Mouse (Mus musculus) liver, postnatal 0 days (tissue): ENCODE results near the gene Syt13. TPM values are rescaled to one million over a fixed set of nuclear protein-coding genes. Genes with fewer than 3 reads are reported as not detected.

ENCODE experiments used
- ATAC-seq: fragments of 200-750 bp; cut with Nextera tagmentation; 2 replicates; pipeline ENCODE4 v1.8.0; 2017; ENCODE audit warnings: mild to moderate bottlenecking, moderate library complexity
- DNase-seq: peaks from one replicate; pipeline ENCODE4 v3.0.0-alpha.2; 2016
- H3K27ac ChIP-seq: fragments of 300-500 bp; sonication (generic); 2 replicates; pipeline ENCODE4 v1.5.1; 2014; ENCODE audit warnings: antibody characterized with exemption, moderate library complexity, mild to moderate bottlenecking, low read depth
- H3K27me3 ChIP-seq: fragments of 300-500 bp; sonication (generic); 2 replicates; pipeline ENCODE4 v1.6.1; 2014; ENCODE audit warnings: low read length, control low read depth, mixed read lengths; ENCODE audit not compliant: insufficient read depth
- H3K36me3 ChIP-seq: fragments of 300-500 bp; sonication (generic); replicated peaks from 2 replicates; pipeline ENCODE4 v1.6.1; 2014; ENCODE audit warnings: mild to moderate bottlenecking, control low read depth, low read length, moderate library complexity, mixed read lengths; ENCODE audit not compliant: insufficient read depth
- H3K4me1 ChIP-seq: fragments of 300-500 bp; sonication (generic); 2 replicates; pipeline ENCODE4 v1.6.1; 2014; ENCODE audit warnings: antibody characterized with exemption, mild to moderate bottlenecking, control low read depth; ENCODE audit not compliant: insufficient read depth
- H3K4me2 ChIP-seq: fragments of 300-500 bp; sonication (generic); 2 replicates; pipeline ENCODE4 v1.6.1; 2014; ENCODE audit warnings: low read depth, mild to moderate bottlenecking, low read length, moderate library complexity, mixed read lengths
- H3K4me3 ChIP-seq: fragments of 300-500 bp; sonication (generic); 2 replicates; pipeline ENCODE4 v1.5.1; 2014; ENCODE audit warnings: low read depth, low read length
- H3K9ac ChIP-seq: fragments of 300-500 bp; sonication (generic); replicated peaks from 2 replicates; pipeline ENCODE4 v1.6.1; 2014; ENCODE audit warnings: mild to moderate bottlenecking, moderate library complexity
- H3K9me3 ChIP-seq: fragments of 300-500 bp; sonication (generic); 2 replicates; pipeline ENCODE4 v1.6.1; 2016; ENCODE audit warnings: mild to moderate bottlenecking, control low read depth, low read length, mixed read lengths
- CTCF ChIP-seq: sonication (generic); IDR thresholded peaks from 2 replicates; pipeline ENCODE4 v1.5.1; 2016; ENCODE audit warnings: antibody characterized with exemption, low read depth
- EP300 ChIP-seq: IDR thresholded peaks from 2 replicates; pipeline ENCODE4 v1.6.1; 2016; ENCODE audit warnings: antibody characterized with exemption, low read depth, mild to moderate bottlenecking
- WGBS: fragments of 180-500 bp; shearing (Covaris S2); extraction: QIAGEN DNeasy Blood & Tissue Kit; methylation state at CpG from one replicate; pipeline ENCODE4 v1.1.7; 2014; ENCODE audit not compliant: insufficient replicate concordance; 5-methylcytosine and 5-hydroxymethylcytosine counted together
- polyA plus RNA-seq: library from polyadenylated mRNA; unstranded; fragments of >200 nt; fragmentation: Nextera tagmentation; extraction: Ambion mirVana; gene quantifications from 2 replicates; pipeline ENCODE4 v1.2.1, GENCODE M21; 2015

Gene Syt13
- polyA plus RNA-seq, 1 experiment from 2014 or later = 0.19 TPM

GRCm38 (mm10) chr2:92966257-92966656 is 51.4 kb downstream of the Syt13 start:
- H3K4me1 ChIP-seq = no peaks in the 10 kb centered on the region
- H3K4me3 ChIP-seq = no peak overlapping the region
- DNase-seq = no peak
- H3K27me3 ChIP-seq = no peaks in the 10 kb centered on the region
- no peaks in the 10 kb centered on the region for H3K9me3 ChIP-seq
- H3K4me2 ChIP-seq = no peak overlapping the region
- TF ChIP-seq CTCF (peak; percentile 35), EP300 (no peak)
- WGBS = 57% methylated on average over 8 of the region's 8 CpGs
- H3K9ac ChIP-seq = no peak overlapping the region
- ATAC-seq = no peak
- H3K27ac ChIP-seq = no peak overlapping the region
- H3K36me3 ChIP-seq = no peaks in the 10 kb centered on the region

GRCm38 (mm10) chr2:92967032-92967838 is 52.3 kb downstream of the Syt13 start:
- TF ChIP-seq EP300 = no peak
- TF ChIP-seq CTCF = no peak
- H3K27me3 ChIP-seq = no peaks in the 10 kb centered on the region
- H3K9ac ChIP-seq = no peak overlapping the region
- H3K4me2 ChIP-seq = no peak overlapping the region
- no peaks in the 10 kb centered on the region for H3K36me3 ChIP-seq
- no peak overlapping the region for H3K27ac ChIP-seq
- 50% methylated on average over 10 of the region's 10 CpGs for WGBS
- ATAC-seq (no peak), DNase-seq (no peak)
- H3K9me3 ChIP-seq = no peaks in the 10 kb centered on the region
- no peaks in the 10 kb centered on the region for H3K4me1 ChIP-seq
- no peak overlapping the region for H3K4me3 ChIP-seq

GRCm38 (mm10) chr2:92967839-92968166 is 52.9 kb downstream of the Syt13 start:
- WGBS = 54% methylated on average over 4 of the region's 4 CpGs
- no peak overlapping the region for H3K4me2 ChIP-seq
- H3K27ac ChIP-seq = no peak overlapping the region
- H3K4me1 ChIP-seq = no peaks in the 10 kb centered on the region
- TF ChIP-seq CTCF (no peak), EP300 (no peak)
- no peaks in the 10 kb centered on the region for H3K27me3 ChIP-seq
- H3K9ac ChIP-seq = no peak overlapping the region
- no peak overlapping the region for H3K4me3 ChIP-seq
- H3K36me3 ChIP-seq = no peaks in the 10 kb centered on the region
- ATAC-seq = no peak
- H3K9me3 ChIP-seq = no peaks in the 10 kb centered on the region
- no peak for DNase-seq

- 46% methylated on average over 8 of the region's 9 CpGs for WGBS
- 0 out of 2 replicates have a peak, but pooled peaks have one; percentile 33 for ATAC-seq
- H3K27ac ChIP-seq = no peak overlapping the region
Measured at GRCm38 (mm10) chr2:92971069-92971468, 56.2 kb downstream of the Syt13 start.

GRCm38 (mm10) chr2:92971536-92971935 is 56.6 kb downstream of the Syt13 start:
- ATAC-seq = no peak
- 65% methylated on average over 8 of the region's 8 CpGs for WGBS
- DNase-seq = no peak

More at GRCm38 (mm10) chr2:92971069-92971468, 56.2 kb downstream of the Syt13 start:
- TF ChIP-seq EP300 (0 out of 2 replicates have a peak, but pooled peaks have one; percentile 10), CTCF (no peak)
- DNase-seq = no peak
- no peaks in the 10 kb centered on the region for H3K27me3 ChIP-seq
- H3K4me1 ChIP-seq = no peaks in the 10 kb centered on the region
- H3K36me3 ChIP-seq = 0 out of 2 replicates have a peak, but pooled peaks cover 3% of the 10 kb centered on the region
- no peak overlapping the region for H3K4me3 ChIP-seq
- no peak overlapping the region for H3K9ac ChIP-seq
- no peaks in the 10 kb centered on the region for H3K9me3 ChIP-seq
- no peak overlapping the region for H3K4me2 ChIP-seq

GRCm38 (mm10) chr2:92972071-92972470 is 57.2 kb downstream of the Syt13 start:
- H3K27ac ChIP-seq = no peak overlapping the region
- DNase-seq (no peak), ATAC-seq (no peak)
- TF ChIP-seq EP300 (no peak), CTCF (no peak)
- H3K4me1 ChIP-seq = no peaks in the 10 kb centered on the region
- no peak overlapping the region for H3K4me2 ChIP-seq
- H3K9me3 ChIP-seq = no peaks in the 10 kb centered on the region
- no peak overlapping the region for H3K9ac ChIP-seq
- no peak overlapping the region for H3K4me3 ChIP-seq
- 88% methylated on average over 17 of the region's 17 CpGs for WGBS
- no peaks in the 10 kb centered on the region for H3K27me3 ChIP-seq
- H3K36me3 ChIP-seq = 0 out of 2 replicates have a peak, but pooled peaks cover 3% of the 10 kb centered on the region

More at GRCm38 (mm10) chr2:92971536-92971935, 56.6 kb downstream of the Syt13 start:
- H3K9ac ChIP-seq = no peak overlapping the region
- no peak overlapping the region for H3K4me2 ChIP-seq
- H3K4me3 ChIP-seq = no peak overlapping the region
- no peaks in the 10 kb centered on the region for H3K4me1 ChIP-seq
- no peak overlapping the region for H3K27ac ChIP-seq
- H3K9me3 ChIP-seq = no peaks in the 10 kb centered on the region
- TF ChIP-seq EP300 (no peak), CTCF (no peak)
- H3K36me3 ChIP-seq = 0 out of 2 replicates have a peak, but pooled peaks cover 3% of the 10 kb centered on the region
- no peaks in the 10 kb centered on the region for H3K27me3 ChIP-seq
